Mouse (Mus musculus) lung, embryonic 14.5 days (tissue): Measurements from ENCODE around the gene Opn3. TPM values are rescaled to one million over a fixed set of nuclear protein-coding genes. Genes with fewer than 3 reads are reported as not detected.

Experiments used
- ATAC-seq: fragments of 200-750 bp; cut with Nextera tagmentation; 2 replicates; pipeline ENCODE4 v1.8.0; 2017; ENCODE audit warnings: mild to moderate bottlenecking, moderate TSS enrichment, moderate library complexity; ENCODE audit not compliant: insufficient read depth
- DNase-seq: peaks from one replicate; pipeline ENCODE4 v3.0.0-alpha.2; 2015
- H3K27ac ChIP-seq: fragments of 300-500 bp; sonication (generic); 2 replicates; pipeline ENCODE4 v1.5.1; 2014; ENCODE audit warnings: low read depth, mild to moderate bottlenecking, moderate library complexity
- H3K27me3 ChIP-seq: fragments of 300-500 bp; sonication (generic); 2 replicates; pipeline ENCODE4 v1.6.1; 2014; ENCODE audit warnings: low read length, control low read depth; ENCODE audit not compliant: insufficient read depth
- H3K36me3 ChIP-seq: fragments of 300-500 bp; sonication (generic); 2 replicates; pipeline ENCODE4 v1.6.1; 2014; ENCODE audit warnings: control low read depth; ENCODE audit not compliant: insufficient read depth
- H3K4me1 ChIP-seq: fragments of 300-500 bp; sonication (generic); 2 replicates; pipeline ENCODE4 v1.6.1; 2014; ENCODE audit warnings: antibody characterized with exemption, control low read depth; ENCODE audit not compliant: insufficient read depth
- H3K4me2 ChIP-seq: fragments of 300-500 bp; sonication (generic); 2 replicates; pipeline ENCODE4 v1.6.1; 2014; ENCODE audit warnings: mild to moderate bottlenecking
- H3K4me3 ChIP-seq: fragments of 300-500 bp; sonication (generic); 2 replicates; pipeline ENCODE4 v1.5.1; 2014; ENCODE audit warnings: low read depth, low read length
- H3K9ac ChIP-seq: fragments of 300-500 bp; sonication (generic); 2 replicates; pipeline ENCODE4 v1.6.1; 2014
- H3K9me3 ChIP-seq: fragments of 300-500 bp; sonication (generic); 2 replicates; pipeline ENCODE4 v1.6.1; 2016; ENCODE audit warnings: low read depth, low read length, control low read depth
- CTCF ChIP-seq: IDR thresholded peaks from 2 replicates; pipeline ENCODE4 v1.5.1; 2016; ENCODE audit warnings: antibody characterized with exemption, low read depth
- WGBS: fragments of 180-500 bp; shearing (Covaris S2); extraction: QIAGEN DNeasy Blood & Tissue Kit; methylation state at CpG from one replicate; pipeline ENCODE4 v1.1.7; 2014; 5-methylcytosine and 5-hydroxymethylcytosine counted together
- polyA plus RNA-seq: library from polyadenylated mRNA; unstranded; fragments of >200 nt; fragmentation: Nextera tagmentation; extraction: Ambion mirVana; gene quantifications from 2 replicates; pipeline ENCODE4 v1.2.1, GENCODE M21; 2014

The Opn3 gene
- polyA plus RNA-seq, 1 experiment from 2014 or later: 5.4 TPM

GRCm38 (mm10) chr1:175623656-175624055 is 68.9 kb downstream of the Opn3 start:
- no peak overlapping the region for H3K9ac ChIP-seq
- no peak overlapping the region for H3K4me2 ChIP-seq
- H3K36me3 ChIP-seq: peaks cover 4% of the 10 kb centered on the region
- no peaks in the 10 kb centered on the region; the same call in 1 of the 2 replicates for H3K4me1 ChIP-seq
- H3K27ac ChIP-seq: no peak overlapping the region
- DNase-seq (no peak), ATAC-seq (no peak)
- H3K9me3 ChIP-seq: no peaks in the 10 kb centered on the region
- TF ChIP-seq CTCF: no peak
- no peaks in the 10 kb centered on the region for H3K27me3 ChIP-seq
- H3K4me3 ChIP-seq: no peak overlapping the region
- 74% methylated on average over 6 of the region's 6 CpGs for WGBS

- DNase-seq (no peak), ATAC-seq (no peak)
- Histone ChIP-seq H3K4me1 (no peaks in the 10 kb centered on the region; the same call in 1 of the 2 replicates), H3K36me3 (peaks cover 38% of the 10 kb centered on the region), H3K9me3 (no peaks in the 10 kb centered on the region), H3K27me3 (no peaks in the 10 kb centered on the region), H3K9ac (no peak within 1 kb of the TSS), H3K4me2 (no peak within 1 kb of the TSS), H3K4me3 (no peak within 1 kb of the TSS), H3K27ac (no peak within 1 kb of the TSS)
- 89% methylated on average over 13 of the region's 13 CpGs for WGBS
- TF ChIP-seq CTCF: no peak
These were observed 72.7 kb downstream of the Opn3 start, which contains the start of gene Kmo for GRCm38 (mm10) chr1:175619814-175620431. Gene Kmo (plus strand): TSS chr1:175620381.

GRCm38 (mm10) chr1:175614992-175615391 is 77.6 kb downstream of the Opn3 start:
- Histone ChIP-seq H3K27ac (no peak overlapping the region), H3K9me3 (no peaks in the 10 kb centered on the region), H3K27me3 (no peaks in the 10 kb centered on the region), H3K36me3 (peaks cover 68% of the 10 kb centered on the region), H3K4me2 (no peak overlapping the region), H3K4me1 (no peaks in the 10 kb centered on the region), H3K9ac (no peak overlapping the region), H3K4me3 (no peak overlapping the region)
- ATAC-seq: no peak
- DNase-seq: no peak
- 95% methylated on average over 9 of the region's 9 CpGs for WGBS
- TF ChIP-seq CTCF: no peak

Other genes starting within 250 kb of the Opn3 start
- gene Rgs7, start 200.3 kb downstream of the Opn3 start, polyA plus RNA-seq: 0.08 and 0.20 TPM in 2 replicates
- 0.12 and 0.51 TPM in 2 replicates for gene Kmo, start 72.4 kb downstream of the Opn3 start, polyA plus RNA-seq
- gene Fh1, start 67.1 kb downstream of the Opn3 start, polyA plus RNA-seq: 115 and 123 TPM in 2 replicates
- 4.0 and 4.5 TPM in 2 replicates for gene Chml, start 125 bp upstream of the Opn3 start, polyA plus RNA-seq
- not detected in 2 replicates for gene Wdr64, start 5.8 kb upstream of the Opn3 start, polyA plus RNA-seq
- gene Exo1, start 187.8 kb upstream of the Opn3 start, polyA plus RNA-seq: 97.5 and 106 TPM in 2 replicates
- gene Gm38100, start 227.6 kb upstream of the Opn3 start, polyA plus RNA-seq: not detected in 2 replicates